Mouse (Mus musculus): ENCODE measurements at regions not wholly inside any gene's neighbourhood (a gene's known extent, or its start where the extent isn't known, plus 50 kb on each side); places are given as distances from the start of the nearest gene placed in this dataset.

GRCm38 (mm10) chr6:117283616-117284015, 115.3 kb downstream of the Cxcl12 start:
- Histone ChIP-seq H3K4me2 (replicated peaks; ENCODE audit: low read depth) (no peak overlapping the region), H3K9me3 (ENCODE audit: control insufficient read depth) (no peaks in the 10 kb centered on the region), H3K27ac (ENCODE audit: low read depth, low read length) (no peak overlapping the region), H3K27me3 (replicated peaks; ENCODE audit: control insufficient read depth, insufficient read depth, low read length) (no peaks in the 10 kb centered on the region), H3K4me1 (replicated peaks; ENCODE audit: control insufficient read depth, insufficient read depth, low read length) (no peaks in the 10 kb centered on the region), H3K9ac (ENCODE audit: low read depth, low read length) (no peak overlapping the region), H3K36me3 (ENCODE audit: control insufficient read depth, insufficient read depth) (no peaks in the 10 kb centered on the region), H3K4me3 (ENCODE audit: low read depth, low read length) (no peak overlapping the region)
- TF ChIP-seq CTCF (IDR thresholded peaks at IDR 0.05; ENCODE audit: low read depth), result no peak
- no peak for ATAC-seq
- 81% methylated on average over 3 of the region's 3 CpGs for WGBS

- ATAC-seq, result no peak
- TF ChIP-seq CTCF (IDR thresholded peaks at IDR 0.05; ENCODE audit: low read depth), result no peak
- no peak overlapping the region for H3K9ac ChIP-seq (ENCODE audit: low read depth, low read length)
- no peaks in the 10 kb centered on the region for H3K36me3 ChIP-seq (ENCODE audit: control insufficient read depth, insufficient read depth)
- no peaks in the 10 kb centered on the region for H3K9me3 ChIP-seq (ENCODE audit: control insufficient read depth)
- H3K4me3 ChIP-seq (ENCODE audit: low read depth, low read length), result no peak overlapping the region
- no peaks in the 10 kb centered on the region for H3K27me3 ChIP-seq (replicated peaks; ENCODE audit: control insufficient read depth, insufficient read depth, low read length)
- no peak overlapping the region for H3K27ac ChIP-seq (ENCODE audit: low read depth, low read length)
- no peaks in the 10 kb centered on the region for H3K4me1 ChIP-seq (replicated peaks; ENCODE audit: control insufficient read depth, insufficient read depth, low read length)
- no peak overlapping the region for H3K4me2 ChIP-seq (replicated peaks; ENCODE audit: low read depth)
- WGBS, result 78% methylated on average over 5 of the region's 5 CpGs
Measured at GRCm38 (mm10) chr6:117284376-117285106, 116.2 kb downstream of the Cxcl12 start.

GRCm38 (mm10) chr6:117287396-117287795, 119.1 kb downstream of the Cxcl12 start:
- Histone ChIP-seq H3K4me2 (replicated peaks; ENCODE audit: low read depth) (no peak overlapping the region), H3K4me1 (replicated peaks; ENCODE audit: control insufficient read depth, insufficient read depth, low read length) (no peaks in the 10 kb centered on the region), H3K27me3 (replicated peaks; ENCODE audit: control insufficient read depth, insufficient read depth, low read length) (no peaks in the 10 kb centered on the region), H3K27ac (ENCODE audit: low read depth, low read length) (no peak overlapping the region), H3K9me3 (ENCODE audit: control insufficient read depth) (no peaks in the 10 kb centered on the region), H3K36me3 (ENCODE audit: control insufficient read depth, insufficient read depth) (no peaks in the 10 kb centered on the region), H3K9ac (ENCODE audit: low read depth, low read length) (no peak overlapping the region), H3K4me3 (ENCODE audit: low read depth, low read length) (no peak overlapping the region)
- WGBS, result 79% methylated on average over 5 of the region's 5 CpGs
- no peak for ATAC-seq
- TF ChIP-seq CTCF (IDR thresholded peaks at IDR 0.05; ENCODE audit: low read depth), result no peak

GRCm38 (mm10) chr6:117293780-117294465, 125.6 kb downstream of the Cxcl12 start:
- Histone ChIP-seq H3K9me3 (ENCODE audit: control insufficient read depth) (no peaks in the 10 kb centered on the region), H3K4me2 (replicated peaks; ENCODE audit: low read depth) (no peak overlapping the region), H3K4me3 (ENCODE audit: low read depth, low read length) (no peak overlapping the region), H3K4me1 (replicated peaks; ENCODE audit: control insufficient read depth, insufficient read depth, low read length) (no peaks in the 10 kb centered on the region), H3K9ac (ENCODE audit: low read depth, low read length) (no peak overlapping the region), H3K36me3 (ENCODE audit: control insufficient read depth, insufficient read depth) (no peaks in the 10 kb centered on the region), H3K27me3 (replicated peaks; ENCODE audit: control insufficient read depth, insufficient read depth, low read length) (no peaks in the 10 kb centered on the region), H3K27ac (ENCODE audit: low read depth, low read length) (no peak overlapping the region)
- 43% methylated on average over 9 of the region's 9 CpGs for WGBS
- no peak for TF ChIP-seq CTCF (IDR thresholded peaks at IDR 0.05; ENCODE audit: low read depth)
- ATAC-seq, result no peak

GRCm38 (mm10) chr6:117297918-117298317, 129.6 kb downstream of the Cxcl12 start:
- Histone ChIP-seq H3K9me3 (ENCODE audit: control insufficient read depth) (no peaks in the 10 kb centered on the region), H3K9ac (ENCODE audit: low read depth, low read length) (no peak overlapping the region), H3K36me3 (ENCODE audit: control insufficient read depth, insufficient read depth) (no peaks in the 10 kb centered on the region), H3K27me3 (replicated peaks; ENCODE audit: control insufficient read depth, insufficient read depth, low read length) (no peaks in the 10 kb centered on the region), H3K4me1 (replicated peaks; ENCODE audit: control insufficient read depth, insufficient read depth, low read length) (no peaks in the 10 kb centered on the region), H3K27ac (ENCODE audit: low read depth, low read length) (no peak overlapping the region), H3K4me2 (replicated peaks; ENCODE audit: low read depth) (no peak overlapping the region), H3K4me3 (ENCODE audit: low read depth, low read length) (no peak overlapping the region)
- ATAC-seq, result no peak
- no peak for TF ChIP-seq CTCF (IDR thresholded peaks at IDR 0.05; ENCODE audit: low read depth)
- WGBS, result 29% methylated on average over 2 of the region's 2 CpGs

GRCm38 (mm10) chr6:117299503-117300288, 131.4 kb downstream of the Cxcl12 start:
- H3K9me3 ChIP-seq (ENCODE audit: control insufficient read depth), result no peaks in the 10 kb centered on the region
- TF ChIP-seq CTCF (IDR thresholded peaks at IDR 0.05; ENCODE audit: low read depth), result no peak
- no peak overlapping the region for H3K9ac ChIP-seq (ENCODE audit: low read depth, low read length)
- no peaks in the 10 kb centered on the region for H3K36me3 ChIP-seq (ENCODE audit: control insufficient read depth, insufficient read depth)
- H3K4me1 ChIP-seq (replicated peaks; ENCODE audit: control insufficient read depth, insufficient read depth, low read length), result no peaks in the 10 kb centered on the region
- H3K4me3 ChIP-seq (ENCODE audit: low read depth, low read length), result no peak overlapping the region
- H3K27me3 ChIP-seq (replicated peaks; ENCODE audit: control insufficient read depth, insufficient read depth, low read length), result no peaks in the 10 kb centered on the region
- WGBS, result 50% methylated on average over 7 of the region's 7 CpGs
- no peak overlapping the region for H3K4me2 ChIP-seq (replicated peaks; ENCODE audit: low read depth)
- ATAC-seq, result no peak
- no peak overlapping the region for H3K27ac ChIP-seq (ENCODE audit: low read depth, low read length)
